Mouse (Mus musculus): ENCODE results near the gene Otub1. TPM values are rescaled to one million over a fixed set of nuclear protein-coding genes. Genes with fewer than 3 reads are reported as not detected.

Otub1 gene
- polyA plus RNA-seq, 1 experiment from 2014 or later, result 121 TPM

- H3K9me3 ChIP-seq (ENCODE audit: control insufficient read depth, low read length), result no peaks in the 10 kb centered on the region
- 66% methylated on average over 5 of the region's 5 CpGs for WGBS
- no peak overlapping the region for H3K4me3 ChIP-seq (ENCODE audit: low read depth, low read length)
- H3K9ac ChIP-seq (ENCODE audit: low read length), result no peak overlapping the region
- 0 out of 2 replicates have a peak, but pooled peaks cover 3% of the 10 kb centered on the region for H3K4me1 ChIP-seq (replicated peaks; ENCODE audit: control insufficient read depth, insufficient read depth)
- H3K27ac ChIP-seq (replicated peaks), result no peak overlapping the region
- no peak for TF ChIP-seq EP300 (optimal IDR thresholded peaks at IDR 0.05)
- H3K36me3 ChIP-seq (ENCODE audit: control insufficient read depth, insufficient read depth, low read length), result peaks cover 5% of the 10 kb centered on the region; the same call in 1 of the 2 replicates
- no peak for DNase-seq (ENCODE audit: low spot score)
- H3K4me2 ChIP-seq (replicated peaks; ENCODE audit: low read depth), result no peak overlapping the region
- no peaks in the 10 kb centered on the region for H3K27me3 ChIP-seq (ENCODE audit: control insufficient read depth, insufficient read depth, low read length)
- ATAC-seq (ENCODE audit: low FRiP score, low TSS enrichment), result no peak
Observed at GRCm38 (mm10) chr19:7214484-7214883, 8.4 kb upstream of the Otub1 start.

GRCm38 (mm10) chr19:7213010-7213409 lies 6.9 kb upstream of the Otub1 start:
- 85% methylated on average over 3 of the region's 3 CpGs for WGBS

GRCm38 (mm10) chr19:7212216-7212615 lies 6.1 kb upstream of the Otub1 start:
- no peak overlapping the region for H3K4me3 ChIP-seq (ENCODE audit: low read depth, low read length)
- H3K4me2 ChIP-seq (replicated peaks; ENCODE audit: low read depth), result no peak overlapping the region
- no peak overlapping the region for H3K9ac ChIP-seq (ENCODE audit: low read length)
- no peaks in the 10 kb centered on the region for H3K27me3 ChIP-seq (ENCODE audit: control insufficient read depth, insufficient read depth, low read length)
- no peaks in the 10 kb centered on the region for H3K9me3 ChIP-seq (ENCODE audit: control insufficient read depth, low read length)
- DNase-seq (ENCODE audit: low spot score), result no peak
- no peak overlapping the region for H3K27ac ChIP-seq (replicated peaks)
- H3K4me1 ChIP-seq (replicated peaks; ENCODE audit: control insufficient read depth, insufficient read depth), result 0 out of 2 replicates have a peak, but pooled peaks cover 3% of the 10 kb centered on the region
- WGBS, result 80% methylated on average over 1 of the region's 1 CpGs
- peaks cover 5% of the 10 kb centered on the region; the same call in 1 of the 2 replicates for H3K36me3 ChIP-seq (ENCODE audit: control insufficient read depth, insufficient read depth, low read length)
- no peak for ATAC-seq (ENCODE audit: low FRiP score, low TSS enrichment)
- TF ChIP-seq CTCF (IDR thresholded peaks at IDR 0.05; ENCODE audit: low read depth) (no peak), EP300 (optimal IDR thresholded peaks at IDR 0.05) (no peak)

More at GRCm38 (mm10) chr19:7213010-7213409, 6.9 kb upstream of the Otub1 start:
- no peak for TF ChIP-seq EP300 (optimal IDR thresholded peaks at IDR 0.05)
- no peak for TF ChIP-seq CTCF (IDR thresholded peaks at IDR 0.05; ENCODE audit: low read depth)
- Histone ChIP-seq H3K27ac (replicated peaks) (no peak overlapping the region), H3K36me3 (ENCODE audit: control insufficient read depth, insufficient read depth, low read length) (peaks cover 5% of the 10 kb centered on the region; the same call in 1 of the 2 replicates), H3K4me2 (replicated peaks; ENCODE audit: low read depth) (no peak overlapping the region), H3K4me3 (ENCODE audit: low read depth, low read length) (no peak overlapping the region), H3K9ac (ENCODE audit: low read length) (no peak overlapping the region), H3K9me3 (ENCODE audit: control insufficient read depth, low read length) (no peaks in the 10 kb centered on the region), H3K27me3 (ENCODE audit: control insufficient read depth, insufficient read depth, low read length) (no peaks in the 10 kb centered on the region), H3K4me1 (replicated peaks; ENCODE audit: control insufficient read depth, insufficient read depth) (0 out of 2 replicates have a peak, but pooled peaks cover 3% of the 10 kb centered on the region)
- DNase-seq (ENCODE audit: low spot score), result no peak
- ATAC-seq (ENCODE audit: low FRiP score, low TSS enrichment), result no peak

GRCm38 (mm10) chr19:7209907-7210646 lies 4.0 kb upstream of the Otub1 start:
- Histone ChIP-seq H3K9ac (ENCODE audit: low read length) (no peak overlapping the region), H3K36me3 (ENCODE audit: control insufficient read depth, insufficient read depth, low read length) (peaks cover 5% of the 10 kb centered on the region; the same call in 1 of the 2 replicates), H3K4me3 (ENCODE audit: low read depth, low read length) (no peak overlapping the region), H3K9me3 (ENCODE audit: control insufficient read depth, low read length) (no peaks in the 10 kb centered on the region), H3K27me3 (ENCODE audit: control insufficient read depth, insufficient read depth, low read length) (no peaks in the 10 kb centered on the region), H3K4me1 (replicated peaks; ENCODE audit: control insufficient read depth, insufficient read depth) (peaks cover 4% of the 10 kb centered on the region), H3K4me2 (replicated peaks; ENCODE audit: low read depth) (no peak overlapping the region), H3K27ac (replicated peaks) (no peak overlapping the region)
- WGBS, result 80% methylated on average over 7 of the region's 7 CpGs
- TF ChIP-seq EP300 (optimal IDR thresholded peaks at IDR 0.05), result no peak
- peak; percentile 36 for TF ChIP-seq CTCF (IDR thresholded peaks at IDR 0.05; ENCODE audit: low read depth)
- DNase-seq (ENCODE audit: low spot score) (no peak), ATAC-seq (ENCODE audit: low FRiP score, low TSS enrichment) (no peak)

GRCm38 (mm10) chr19:7205326-7205725 lies 790 bp downstream of the Otub1 start:
- DNase-seq (ENCODE audit: low spot score), result no peak
- H3K36me3 ChIP-seq (ENCODE audit: control insufficient read depth, insufficient read depth, low read length), result peaks cover 17% of the 10 kb centered on the region
- peak overlapping the region; percentile 84 for H3K9ac ChIP-seq (ENCODE audit: low read length)
- TF ChIP-seq EP300 (optimal IDR thresholded peaks at IDR 0.05) (no peak), CTCF (IDR thresholded peaks at IDR 0.05; ENCODE audit: low read depth) (no peak)
- peak overlapping the region; percentile 86 for H3K4me3 ChIP-seq (ENCODE audit: low read depth, low read length)
- WGBS, result 22% methylated on average over 7 of the region's 7 CpGs
- peak overlapping the region; percentile 81 for H3K4me2 ChIP-seq (replicated peaks; ENCODE audit: low read depth)
- no peaks in the 10 kb centered on the region for H3K27me3 ChIP-seq (ENCODE audit: control insufficient read depth, insufficient read depth, low read length)
- peaks cover 7% of the 10 kb centered on the region for H3K4me1 ChIP-seq (replicated peaks; ENCODE audit: control insufficient read depth, insufficient read depth)
- H3K9me3 ChIP-seq (ENCODE audit: control insufficient read depth, low read length), result no peaks in the 10 kb centered on the region
- peak overlapping the region; percentile 98 for H3K27ac ChIP-seq (replicated peaks)
- ATAC-seq (ENCODE audit: low FRiP score, low TSS enrichment), result no peak

DNA sequence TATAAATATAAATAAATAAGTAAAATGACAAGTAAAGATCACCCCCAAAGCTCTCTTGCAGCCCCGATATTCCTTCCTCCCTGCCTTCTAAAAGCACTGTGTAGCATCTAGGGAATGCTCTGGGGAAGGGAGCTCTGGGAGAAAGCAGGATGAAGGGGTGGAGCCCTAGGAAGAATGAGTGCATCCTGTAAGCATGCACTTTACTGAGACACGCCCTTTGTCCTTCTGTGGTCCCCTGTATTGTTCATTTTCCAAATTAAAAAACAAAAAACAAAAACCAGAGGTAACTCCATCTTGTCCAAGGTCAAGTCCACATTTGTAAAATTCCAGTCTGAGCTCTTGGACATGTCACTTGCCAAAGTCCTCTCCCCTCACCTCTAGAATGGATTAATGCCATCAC lies 1.2 kb downstream of the Otub1 start:
- H3K9ac ChIP-seq (ENCODE audit: low read length), result peak overlapping the region; percentile 84
- peaks cover 7% of the 10 kb centered on the region for H3K4me1 ChIP-seq (replicated peaks; ENCODE audit: control insufficient read depth, insufficient read depth)
- H3K4me3 ChIP-seq (ENCODE audit: low read depth, low read length), result peak overlapping the region; percentile 86; the same call in 1 of the 2 replicates
- H3K36me3 ChIP-seq (ENCODE audit: control insufficient read depth, insufficient read depth, low read length), result peaks cover 19% of the 10 kb centered on the region
- WGBS, result 53% methylated on average over 2 of the region's 2 CpGs
- H3K27me3 ChIP-seq (ENCODE audit: control insufficient read depth, insufficient read depth, low read length), result no peaks in the 10 kb centered on the region
- H3K27ac ChIP-seq (replicated peaks), result no peak overlapping the region
- ATAC-seq (ENCODE audit: low FRiP score, low TSS enrichment) (no peak), DNase-seq (ENCODE audit: low spot score) (no peak)
- H3K9me3 ChIP-seq (ENCODE audit: control insufficient read depth, low read length), result no peaks in the 10 kb centered on the region
- H3K4me2 ChIP-seq (replicated peaks; ENCODE audit: low read depth), result peak overlapping the region; percentile 81
- TF ChIP-seq EP300 (optimal IDR thresholded peaks at IDR 0.05) (no peak), CTCF (IDR thresholded peaks at IDR 0.05; ENCODE audit: low read depth) (no peak)

Data from stomach, postnatal 0 days (tissue).